Mouse (Mus musculus) fat pad, adult 2 months (tissue): ENCODE measurements around the gene Ogg1.

Experiments
- DNase-seq: peaks from one replicate; pipeline ENCODE4 v3.0.0-alpha.2; 2011; ENCODE audit warnings: low read depth, low spot score; ENCODE audit errors: extremely low read depth

Ogg1 gene

GRCm38 (mm10) chr6:113326533-113327315 is at the start of gene Ogg1:
Gene Ogg1 (plus strand): TSS chr6:113326972.
- peak; percentile 92 for DNase-seq

GRCm38 (mm10) chr6:113281676-113282075 is 45.1 kb upstream of the Ogg1 start:
- DNase-seq, result no peak

GRCm38 (mm10) chr6:113282101-113282802 is 44.5 kb upstream of the Ogg1 start, which contains the start of gene Cpne9:
Gene Cpne9 (plus strand): TSS chr6:113282307.
- no peak for DNase-seq

- no peak for DNase-seq
Observed at GRCm38 (mm10) chr6:113282969-113283368, 43.8 kb upstream of the Ogg1 start.

GRCm38 (mm10) chr6:113283500-113283899 is 43.3 kb upstream of the Ogg1 start:
- no peak for DNase-seq

- no peak for DNase-seq
Observed at GRCm38 (mm10) chr6:113284931-113285330, 41.8 kb upstream of the Ogg1 start.

- DNase-seq, result no peak
Observed at GRCm38 (mm10) chr6:113286316-113286715, 40.5 kb upstream of the Ogg1 start.

GRCm38 (mm10) chr6:113287236-113287635 is 39.5 kb upstream of the Ogg1 start:
- DNase-seq, result no peak

- no peak for DNase-seq
Observed at GRCm38 (mm10) chr6:113289346-113289745, 37.4 kb upstream of the Ogg1 start.

- no peak for DNase-seq
Observed at GRCm38 (mm10) chr6:113290346-113290745, 36.4 kb upstream of the Ogg1 start.

- DNase-seq, result no peak
Observed at GRCm38 (mm10) chr6:113292938-113293337, 33.8 kb upstream of the Ogg1 start.

- no peak for DNase-seq
Observed at GRCm38 (mm10) chr6:113296046-113296445, 30.7 kb upstream of the Ogg1 start.

GRCm38 (mm10) chr6:113296639-113297038 is 30.1 kb upstream of the Ogg1 start:
- no peak for DNase-seq

- DNase-seq, result no peak
Observed at GRCm38 (mm10) chr6:113301350-113301749, 25.4 kb upstream of the Ogg1 start.

GRCm38 (mm10) chr6:113302258-113302657 is 24.5 kb upstream of the Ogg1 start:
- DNase-seq, result no peak

- DNase-seq, result peak; percentile 92
Observed at GRCm38 (mm10) chr6:113306322-113306985, 20.3 kb upstream of the Ogg1 start.

- no peak for DNase-seq
Observed at GRCm38 (mm10) chr6:113306986-113307349, 19.8 kb upstream of the Ogg1 start, which contains the start of gene Brpf1. Gene Brpf1 (plus strand): TSS chr6:113307137.

GRCm38 (mm10) chr6:113307481-113308121 is 19.2 kb upstream of the Ogg1 start:
- DNase-seq, result no peak

- no peak for DNase-seq
Observed at GRCm38 (mm10) chr6:113308141-113308540, 18.6 kb upstream of the Ogg1 start.

GRCm38 (mm10) chr6:113315972-113316371 is 10.8 kb upstream of the Ogg1 start:
- no peak for DNase-seq

GRCm38 (mm10) chr6:113329396-113329795 is 2.6 kb downstream of the Ogg1 start:
- DNase-seq, result no peak
